Mouse (Mus musculus): ENCODE results near the gene Ephb4. TPM values are rescaled to one million over a fixed set of nuclear protein-coding genes. Genes with fewer than 3 reads are reported as not detected.

Gene Ephb4
- polyA plus RNA-seq, 1 experiment from 2014 or later = 20.8 TPM

- WGBS = 83% methylated on average over 4 of the region's 4 CpGs
Measured at GRCm38 (mm10) chr5:137374521-137375080, 24.7 kb downstream of the Ephb4 start.

GRCm38 (mm10) chr5:137375627-137376026, 25.7 kb downstream of the Ephb4 start:
- ATAC-seq (ENCODE audit: low FRiP score) = no peak
- 66% methylated on average over 2 of the region's 2 CpGs for WGBS

More at GRCm38 (mm10) chr5:137374521-137375080, 24.7 kb downstream of the Ephb4 start:
- H3K27me3 ChIP-seq (ENCODE audit: control insufficient read depth, insufficient read depth, low read length) = no peaks in the 10 kb centered on the region
- DNase-seq (ENCODE audit: low spot score, missing footprints) (no peak), ATAC-seq (ENCODE audit: low FRiP score) (no peak)
- H3K4me2 ChIP-seq = no peak overlapping the region
- H3K36me3 ChIP-seq (ENCODE audit: control insufficient read depth, insufficient read depth, low read length) = peaks cover 33% of the 10 kb centered on the region
- H3K4me3 ChIP-seq (ENCODE audit: low read depth, low read length) = no peak overlapping the region
- no peak overlapping the region for H3K27ac ChIP-seq (ENCODE audit: low read depth, low read length)
- H3K9me3 ChIP-seq (ENCODE audit: control insufficient read depth, low read length) = no peaks in the 10 kb centered on the region
- no peak overlapping the region for H3K9ac ChIP-seq (ENCODE audit: low read length)
- no peaks in the 10 kb centered on the region; the same call in 1 of the 2 replicates for H3K4me1 ChIP-seq (ENCODE audit: control insufficient read depth, insufficient read depth, low read length)

GRCm38 (mm10) chr5:137376198-137376597, 26.3 kb downstream of the Ephb4 start:
- Histone ChIP-seq H3K4me1 (ENCODE audit: control insufficient read depth, insufficient read depth, low read length) (no peaks in the 10 kb centered on the region; the same call in 1 of the 2 replicates), H3K9me3 (ENCODE audit: control insufficient read depth, low read length) (no peaks in the 10 kb centered on the region), H3K4me3 (ENCODE audit: low read depth, low read length) (no peak overlapping the region), H3K4me2 (no peak overlapping the region), H3K27me3 (ENCODE audit: control insufficient read depth, insufficient read depth, low read length) (no peaks in the 10 kb centered on the region), H3K27ac (ENCODE audit: low read depth, low read length) (no peak overlapping the region), H3K9ac (ENCODE audit: low read length) (no peak overlapping the region), H3K36me3 (ENCODE audit: control insufficient read depth, insufficient read depth, low read length) (peaks cover 20% of the 10 kb centered on the region)
- ATAC-seq (ENCODE audit: low FRiP score) (no peak), DNase-seq (ENCODE audit: low spot score, missing footprints) (peak; percentile 87)
- WGBS = 44% methylated on average over 7 of the region's 7 CpGs

More at GRCm38 (mm10) chr5:137375627-137376026, 25.7 kb downstream of the Ephb4 start:
- Histone ChIP-seq H3K9me3 (ENCODE audit: control insufficient read depth, low read length) (no peaks in the 10 kb centered on the region), H3K4me1 (ENCODE audit: control insufficient read depth, insufficient read depth, low read length) (no peaks in the 10 kb centered on the region; the same call in 1 of the 2 replicates), H3K36me3 (ENCODE audit: control insufficient read depth, insufficient read depth, low read length) (peaks cover 25% of the 10 kb centered on the region), H3K4me2 (no peak overlapping the region), H3K9ac (ENCODE audit: low read length) (no peak overlapping the region), H3K27ac (ENCODE audit: low read depth, low read length) (no peak overlapping the region), H3K4me3 (ENCODE audit: low read depth, low read length) (no peak overlapping the region), H3K27me3 (ENCODE audit: control insufficient read depth, insufficient read depth, low read length) (no peaks in the 10 kb centered on the region)
- no peak for DNase-seq (ENCODE audit: low spot score, missing footprints)

GRCm38 (mm10) chr5:137376722-137377121, 26.8 kb downstream of the Ephb4 start:
- no peaks in the 10 kb centered on the region; the same call in 1 of the 2 replicates for H3K4me1 ChIP-seq (ENCODE audit: control insufficient read depth, insufficient read depth, low read length)
- peaks cover 19% of the 10 kb centered on the region for H3K36me3 ChIP-seq (ENCODE audit: control insufficient read depth, insufficient read depth, low read length)
- ATAC-seq (ENCODE audit: low FRiP score) (peak; percentile 29; the same call in 1 of the 2 replicates), DNase-seq (ENCODE audit: low spot score, missing footprints) (no peak)
- H3K4me2 ChIP-seq = no peak overlapping the region
- 53% methylated on average over 9 of the region's 9 CpGs for WGBS
- no peak overlapping the region for H3K9ac ChIP-seq (ENCODE audit: low read length)
- H3K4me3 ChIP-seq (ENCODE audit: low read depth, low read length) = no peak overlapping the region
- H3K27me3 ChIP-seq (ENCODE audit: control insufficient read depth, insufficient read depth, low read length) = no peaks in the 10 kb centered on the region
- no peaks in the 10 kb centered on the region for H3K9me3 ChIP-seq (ENCODE audit: control insufficient read depth, low read length)
- H3K27ac ChIP-seq (ENCODE audit: low read depth, low read length) = no peak overlapping the region

GRCm38 (mm10) chr5:137377176-137377575, 27.3 kb downstream of the Ephb4 start:
- Histone ChIP-seq H3K4me1 (ENCODE audit: control insufficient read depth, insufficient read depth, low read length) (no peaks in the 10 kb centered on the region; the same call in 1 of the 2 replicates), H3K27me3 (ENCODE audit: control insufficient read depth, insufficient read depth, low read length) (no peaks in the 10 kb centered on the region), H3K36me3 (ENCODE audit: control insufficient read depth, insufficient read depth, low read length) (peaks cover 14% of the 10 kb centered on the region), H3K4me3 (ENCODE audit: low read depth, low read length) (no peak overlapping the region), H3K9ac (ENCODE audit: low read length) (no peak overlapping the region), H3K9me3 (ENCODE audit: control insufficient read depth, low read length) (no peaks in the 10 kb centered on the region), H3K4me2 (no peak overlapping the region), H3K27ac (ENCODE audit: low read depth, low read length) (no peak overlapping the region)
- 40% methylated on average over 11 of the region's 11 CpGs for WGBS
- no peak for DNase-seq (ENCODE audit: low spot score, missing footprints)
- 0 out of 2 replicates have a peak, but pooled peaks have one; percentile 10 for ATAC-seq (ENCODE audit: low FRiP score)

GRCm38 (mm10) chr5:137377603-137378002, 27.7 kb downstream of the Ephb4 start:
- Histone ChIP-seq H3K4me2 (no peak overlapping the region), H3K36me3 (ENCODE audit: control insufficient read depth, insufficient read depth, low read length) (peaks cover 10% of the 10 kb centered on the region), H3K4me3 (ENCODE audit: low read depth, low read length) (no peak overlapping the region), H3K9me3 (ENCODE audit: control insufficient read depth, low read length) (no peaks in the 10 kb centered on the region), H3K4me1 (ENCODE audit: control insufficient read depth, insufficient read depth, low read length) (no peaks in the 10 kb centered on the region; the same call in 1 of the 2 replicates), H3K27me3 (ENCODE audit: control insufficient read depth, insufficient read depth, low read length) (no peaks in the 10 kb centered on the region), H3K27ac (ENCODE audit: low read depth, low read length) (no peak overlapping the region), H3K9ac (ENCODE audit: low read length) (no peak overlapping the region)
- 37% methylated on average over 10 of the region's 15 CpGs for WGBS
- no peak for ATAC-seq (ENCODE audit: low FRiP score)
- no peak for DNase-seq (ENCODE audit: low spot score, missing footprints)

GRCm38 (mm10) chr5:137381152-137381551, 31.2 kb downstream of the Ephb4 start:
- no peak for ATAC-seq (ENCODE audit: low FRiP score)
- Histone ChIP-seq H3K9me3 (ENCODE audit: control insufficient read depth, low read length) (no peaks in the 10 kb centered on the region), H3K4me1 (ENCODE audit: control insufficient read depth, insufficient read depth, low read length) (no peaks in the 10 kb centered on the region; the same call in 1 of the 2 replicates), H3K4me3 (ENCODE audit: low read depth, low read length) (no peak overlapping the region), H3K27me3 (ENCODE audit: control insufficient read depth, insufficient read depth, low read length) (no peaks in the 10 kb centered on the region), H3K9ac (ENCODE audit: low read length) (no peak overlapping the region), H3K27ac (ENCODE audit: low read depth, low read length) (no peak overlapping the region), H3K36me3 (ENCODE audit: control insufficient read depth, insufficient read depth, low read length) (no peaks in the 10 kb centered on the region), H3K4me2 (no peak overlapping the region)
- peak; percentile 92 for DNase-seq (ENCODE audit: low spot score, missing footprints)
- 52% methylated on average over 4 of the region's 4 CpGs for WGBS

- H3K4me1 ChIP-seq (ENCODE audit: control insufficient read depth, insufficient read depth, low read length) = no peaks in the 10 kb centered on the region
- H3K27me3 ChIP-seq (ENCODE audit: control insufficient read depth, insufficient read depth, low read length) = no peaks in the 10 kb centered on the region
- no peaks in the 10 kb centered on the region for H3K36me3 ChIP-seq (ENCODE audit: control insufficient read depth, insufficient read depth, low read length)
- no peaks in the 10 kb centered on the region for H3K9me3 ChIP-seq (ENCODE audit: control insufficient read depth, low read length)
- DNase-seq (ENCODE audit: low spot score, missing footprints) (no peak), ATAC-seq (ENCODE audit: low FRiP score) (no peak)
- H3K9ac ChIP-seq (ENCODE audit: low read length) = no peak overlapping the region
- 92% methylated on average over 7 of the region's 7 CpGs for WGBS
- no peak overlapping the region for H3K4me3 ChIP-seq (ENCODE audit: low read depth, low read length)
- H3K27ac ChIP-seq (ENCODE audit: low read depth, low read length) = no peak overlapping the region
- no peak overlapping the region for H3K4me2 ChIP-seq
Measured at GRCm38 (mm10) chr5:137383441-137383840, 33.5 kb downstream of the Ephb4 start.

GRCm38 (mm10) chr5:137386712-137387111, 36.8 kb downstream of the Ephb4 start:
- Histone ChIP-seq H3K4me3 (ENCODE audit: low read depth, low read length) (no peak overlapping the region), H3K9me3 (ENCODE audit: control insufficient read depth, low read length) (no peaks in the 10 kb centered on the region), H3K27ac (ENCODE audit: low read depth, low read length) (no peak overlapping the region), H3K4me2 (no peak overlapping the region), H3K27me3 (ENCODE audit: control insufficient read depth, insufficient read depth, low read length) (no peaks in the 10 kb centered on the region), H3K9ac (ENCODE audit: low read length) (no peak overlapping the region), H3K4me1 (ENCODE audit: control insufficient read depth, insufficient read depth, low read length) (no peaks in the 10 kb centered on the region), H3K36me3 (ENCODE audit: control insufficient read depth, insufficient read depth, low read length) (no peaks in the 10 kb centered on the region)
- DNase-seq (ENCODE audit: low spot score, missing footprints) (no peak), ATAC-seq (ENCODE audit: low FRiP score) (no peak)
- whole genome bisulfite sequencing = 92% methylated on average over 7 of the region's 7 CpGs

Data from midbrain, embryonic 11.5 days (tissue).